Mouse (Mus musculus): Measurements from ENCODE around the gene Flt3l. TPM values are rescaled to one million over a fixed set of nuclear protein-coding genes. Genes with fewer than 3 reads are reported as not detected.

Flt3l gene
- total and polyA plus RNA-seq, 3 experiments: 5.5 to 59.1 (median 6.4) TPM

- Histone ChIP-seq H3K27me3 (ENCODE audit: control insufficient read depth, insufficient read depth, low read length) (no peaks in the 10 kb centered on the region), H3K9ac (ENCODE audit: low read depth, low read length) (peak overlapping the region; percentile 51), H3K4me3 (peak overlapping the region; percentile 22; the same call in 1 of the 2 replicates), H3K27ac (peak overlapping the region; percentile 83), H3K79me2 (replicated peaks; ENCODE audit: control insufficient read depth, insufficient read depth, low read length) (no peaks in the 10 kb centered on the region), H3K4me1 (ENCODE audit: control insufficient read depth, insufficient read depth, low read length) (peaks cover 6% of the 10 kb centered on the region), H3K36me3 (ENCODE audit: control insufficient read depth, insufficient read depth, low read length) (no peaks in the 10 kb centered on the region)
- intact Hi-C loops (cut with DNase I): loop anchor here (2.0 kb wide), 1 partner anchor 20 kb away; the partner anchor contains the start of gene Fcgrt
- peak; percentile 39 for TF ChIP-seq CTCF (IDR thresholded peaks at IDR 0.05)
- TF ChIP-seq EP300 (IDR thresholded peaks at IDR 0.05; ENCODE audit: insufficient read depth, low read depth, low read length): peak; percentile 62; the same call in 1 of the 2 replicates
- TF ChIP-seq POLR2A (IDR thresholded peaks at IDR 0.05; ENCODE audit: insufficient read depth, low read depth, low read length): no peak; the same call in none of the 2 replicates
- WGBS: 45% methylated on average over 25 of the region's 25 CpGs
- DNase-seq: peak; percentile 75 to 84
These were observed 53.6 kb downstream of the Flt3l start for GRCm38 (mm10) chr7:45082401-45083299.

- H3K27me3 ChIP-seq (ENCODE audit: control insufficient read depth, insufficient read depth, low read length): no peaks in the 10 kb centered on the region
- no peaks in the 10 kb centered on the region for H3K36me3 ChIP-seq (ENCODE audit: control insufficient read depth, insufficient read depth, low read length)
- H3K79me2 ChIP-seq (replicated peaks; ENCODE audit: control insufficient read depth, insufficient read depth, low read length): no peaks in the 10 kb centered on the region
- H3K9ac ChIP-seq (ENCODE audit: low read depth, low read length): no peak overlapping the region
- intact Hi-C loops (cut with DNase I): no loop called here
- no peak overlapping the region for H3K4me3 ChIP-seq
- 60% methylated on average over 5 of the region's 5 CpGs for WGBS
- peaks cover 6% of the 10 kb centered on the region for H3K4me1 ChIP-seq (ENCODE audit: control insufficient read depth, insufficient read depth, low read length)
- TF ChIP-seq CTCF (IDR thresholded peaks at IDR 0.05) (no peak), POLR2A (IDR thresholded peaks at IDR 0.05; ENCODE audit: insufficient read depth, low read depth, low read length) (no peak), EP300 (IDR thresholded peaks at IDR 0.05; ENCODE audit: insufficient read depth, low read depth, low read length) (no peak)
- DNase-seq: no peak
- H3K27ac ChIP-seq: peak overlapping the region; percentile 83
These were observed 55.2 kb downstream of the Flt3l start for GRCm38 (mm10) chr7:45081016-45081415.

- Histone ChIP-seq H3K27me3 (ENCODE audit: control insufficient read depth, insufficient read depth, low read length) (no peaks in the 10 kb centered on the region), H3K36me3 (ENCODE audit: control insufficient read depth, insufficient read depth, low read length) (no peaks in the 10 kb centered on the region), H3K79me2 (replicated peaks; ENCODE audit: control insufficient read depth, insufficient read depth, low read length) (no peaks in the 10 kb centered on the region), H3K9ac (ENCODE audit: low read depth, low read length) (no peak overlapping the region), H3K4me3 (no peak overlapping the region), H3K27ac (no peak overlapping the region; the same call in 1 of the 2 replicates), H3K4me1 (ENCODE audit: control insufficient read depth, insufficient read depth, low read length) (peaks cover 8% of the 10 kb centered on the region)
- peak; percentile 94 for TF ChIP-seq EP300 (IDR thresholded peaks at IDR 0.05; ENCODE audit: insufficient read depth, low read depth, low read length)
- 0 out of 2 replicates have a peak, but pooled peaks have one; percentile 18 for TF ChIP-seq POLR2A (IDR thresholded peaks at IDR 0.05; ENCODE audit: insufficient read depth, low read depth, low read length)
- TF ChIP-seq CTCF (IDR thresholded peaks at IDR 0.05): peak; percentile 95; the same call in 1 of the 2 replicates
- peak; percentile 89 to 97 for DNase-seq
- 1% methylated on average over 10 of the region's 10 CpGs for WGBS
- intact Hi-C loops (cut with DNase I): loop anchor here (1.0 kb wide), 2 partner anchors 56 to 118 kb away; partner anchors contain the start of genes Flt3l and Gm45713
These were observed 56.4 kb downstream of the Flt3l start for GRCm38 (mm10) chr7:45079856-45080255.

Small RNA genes lying within 50 kb of the gene (microRNA-seq; reads per million reads assigned to microRNA genes)
- 2,581 to 5,737 reads per million in 2 experiments for gene Mir150
- gene Mir5121: 10.0 to 10.1 reads per million in 2 experiments
- gene Mir7055: 0 reads per million in 2 experiments

Other genes with a start within 250 kb of the Flt3l start
Only the 30 nearest of the 33 such genes appear.
- gene Ap2a1, start 206.9 kb downstream of the Flt3l start, total RNA-seq (2021): 10 to 100 TPM; 63.3 to 67.6 TPM
- gene Ap2a1, start 206.9 kb downstream of the Flt3l start, polyA plus RNA-seq (2012; rRNA removed): 56.1 and 68.1 TPM in 2 replicates
- not detected for gene Tsks, start 193.2 kb downstream of the Flt3l start, total RNA-seq (2021)
- 0.26 and 1.5 TPM in 2 replicates for gene Tsks, start 193.2 kb downstream of the Flt3l start, polyA plus RNA-seq (2012; rRNA removed)
- gene Cpt1c, start 161.6 kb downstream of the Flt3l start, total RNA-seq (2021): 1 to 10 TPM; 1.5 to 2.1 TPM
- gene Cpt1c, start 161.6 kb downstream of the Flt3l start, polyA plus RNA-seq (2012; rRNA removed): 8.4 and 9.7 TPM in 2 replicates
- gene Prmt1, start 149.9 kb downstream of the Flt3l start, total RNA-seq (2021): 10 to 100 TPM; 85.4 to 98.0 TPM
- gene Prmt1, start 149.9 kb downstream of the Flt3l start, polyA plus RNA-seq (2012; rRNA removed): 96.7 and 139 TPM in 2 replicates
- 10 to 100 TPM; 24.4 to 26.0 TPM for gene Irf3, start 138.8 kb downstream of the Flt3l start, total RNA-seq (2021)
- 55.6 and 62.6 TPM in 2 replicates for gene Irf3, start 138.8 kb downstream of the Flt3l start, polyA plus RNA-seq (2012; rRNA removed)
- 10 to 100 TPM in 1 of 2 experiments, 1 to 10 TPM in 1; 9.5 to 11.5 TPM for gene Bcl2l12, start 137.7 kb downstream of the Flt3l start, total RNA-seq (2021)
- 16.8 and 19.2 TPM in 2 replicates for gene Bcl2l12, start 137.7 kb downstream of the Flt3l start, polyA plus RNA-seq (2012; rRNA removed)
- gene Scaf1, start 120.1 kb downstream of the Flt3l start, total RNA-seq (2021): 10 to 100 TPM; 45.5 to 46.6 TPM
- 33.9 and 36.0 TPM in 2 replicates for gene Scaf1, start 120.1 kb downstream of the Flt3l start, polyA plus RNA-seq (2012; rRNA removed)
- gene Rras, start 118.5 kb downstream of the Flt3l start, total RNA-seq (2021): 10 to 100 TPM; 40.9 to 44.3 TPM
- 107 and 114 TPM in 2 replicates for gene Rras, start 118.5 kb downstream of the Flt3l start, polyA plus RNA-seq (2012; rRNA removed)
- 10 to 100 TPM; 22.4 to 23.0 TPM for gene Prr12, start 83.6 kb downstream of the Flt3l start, total RNA-seq (2021)
- gene Prr12, start 83.6 kb downstream of the Flt3l start, polyA plus RNA-seq (2012; rRNA removed): 4.9 and 7.1 TPM in 2 replicates
- gene Nosip, start 74.0 kb downstream of the Flt3l start, total RNA-seq (2021): 10 to 100 TPM; 27.0 to 29.3 TPM
- gene Nosip, start 74.0 kb downstream of the Flt3l start, polyA plus RNA-seq (2012; rRNA removed): 41.7 and 43.6 TPM in 2 replicates
- 1 to 10 TPM; 5.5 to 6.2 TPM for gene Prrg2, start 73.8 kb downstream of the Flt3l start, total RNA-seq (2021)
- 19.8 and 23.6 TPM in 2 replicates for gene Prrg2, start 73.8 kb downstream of the Flt3l start, polyA plus RNA-seq (2012; rRNA removed)
- 10 to 100 TPM; 24.6 to 27.9 TPM for gene Rcn3, start 44.2 kb downstream of the Flt3l start, total RNA-seq (2021)
- gene Rcn3, start 44.2 kb downstream of the Flt3l start, polyA plus RNA-seq (2012; rRNA removed): 52.2 and 64.5 TPM in 2 replicates
- gene Fcgrt, start 32.6 kb downstream of the Flt3l start, total RNA-seq (2021): 10 to 100 TPM; 60.3 to 67.5 TPM
- 82.8 and 100 TPM in 2 replicates for gene Fcgrt, start 32.6 kb downstream of the Flt3l start, polyA plus RNA-seq (2012; rRNA removed)
- gene Rps11, start 12.0 kb downstream of the Flt3l start, total RNA-seq (2021): 100 to 1,000 TPM; 534 to 613 TPM
- 186 and 258 TPM in 2 replicates for gene Rps11, start 12.0 kb downstream of the Flt3l start, polyA plus RNA-seq (2012; rRNA removed)
- gene Rpl13a, start 7.7 kb downstream of the Flt3l start, total RNA-seq (2021): 100 to 1,000 TPM; 561 to 659 TPM
- gene Rpl13a, start 7.7 kb downstream of the Flt3l start, polyA plus RNA-seq (2012; rRNA removed): 915 and 1,061 TPM in 2 replicates
- under 1 TPM in 1 of 2 experiments, not detected in 1; 0.80 TPM for gene Gm45713, start 201 bp downstream of the Flt3l start, total RNA-seq (2021)
- 4.5 and 4.6 TPM in 2 replicates for gene Gm45713, start 201 bp downstream of the Flt3l start, polyA plus RNA-seq (2012; rRNA removed)
- 10 to 100 TPM; 33.8 to 36.7 TPM for gene Pih1d1, start 17.9 kb upstream of the Flt3l start, total RNA-seq (2021)
- 48.1 and 51.2 TPM in 2 replicates for gene Pih1d1, start 17.9 kb upstream of the Flt3l start, polyA plus RNA-seq (2012; rRNA removed)
- 10 to 100 TPM; 19.7 to 25.1 TPM for gene Aldh16a1, start 18.2 kb upstream of the Flt3l start, total RNA-seq (2021)
- 23.5 and 23.9 TPM in 2 replicates for gene Aldh16a1, start 18.2 kb upstream of the Flt3l start, polyA plus RNA-seq (2012; rRNA removed)
- gene Slc17a7, start 27.5 kb upstream of the Flt3l start, total RNA-seq (2021): 10 to 100 TPM; 18.3 to 24.3 TPM
- 29.1 and 36.8 TPM in 2 replicates for gene Slc17a7, start 27.5 kb upstream of the Flt3l start, polyA plus RNA-seq (2012; rRNA removed)
- gene Gfy, start 43.1 kb upstream of the Flt3l start, total RNA-seq (2021): not detected
- gene Gfy, start 43.1 kb upstream of the Flt3l start, polyA plus RNA-seq (2012; rRNA removed): not detected in 2 replicates
- not detected for gene Pth2, start 44.6 kb upstream of the Flt3l start, total RNA-seq (2021)
- not detected in 2 replicates for gene Pth2, start 44.6 kb upstream of the Flt3l start, polyA plus RNA-seq (2012; rRNA removed)
- gene Ccdc155, start 68.5 kb upstream of the Flt3l start, total RNA-seq (2021): not detected
- gene Ccdc155, start 68.5 kb upstream of the Flt3l start, polyA plus RNA-seq (2012; rRNA removed): 0.06 and 0.12 TPM in 2 replicates
- gene Dkkl1, start 75.7 kb upstream of the Flt3l start, total RNA-seq (2021): not detected
- 0.37 and 0.73 TPM in 2 replicates for gene Dkkl1, start 75.7 kb upstream of the Flt3l start, polyA plus RNA-seq (2012; rRNA removed)
- gene Tead2, start 79.3 kb upstream of the Flt3l start, total RNA-seq (2021): 10 to 100 TPM in 1 of 2 experiments, 1 to 10 TPM in 1; 6.2 to 10.8 TPM
- 13.1 and 14.0 TPM in 2 replicates for gene Tead2, start 79.3 kb upstream of the Flt3l start, polyA plus RNA-seq (2012; rRNA removed)
- 1 to 10 TPM; 3.1 to 4.3 TPM for gene Cd37, start 102.7 kb upstream of the Flt3l start, total RNA-seq (2021)
- 10.0 and 21.2 TPM in 2 replicates for gene Cd37, start 102.7 kb upstream of the Flt3l start, polyA plus RNA-seq (2012; rRNA removed)
- not detected for gene Slc6a16, start 104.7 kb upstream of the Flt3l start, total RNA-seq (2021)
- gene Slc6a16, start 104.7 kb upstream of the Flt3l start, polyA plus RNA-seq (2012; rRNA removed): 0.15 TPM in 1 of 2 replicates, not detected in the other
- gene Slc6a21, start 141.1 kb upstream of the Flt3l start, total RNA-seq (2021): not detected
- gene Slc6a21, start 141.1 kb upstream of the Flt3l start, polyA plus RNA-seq (2012; rRNA removed): 0.38 and 0.55 TPM in 2 replicates
- gene Trpm4, start 197.3 kb upstream of the Flt3l start, total RNA-seq (2021): 10 to 100 TPM; 21.0 to 21.4 TPM
- 38.7 and 40.9 TPM in 2 replicates for gene Trpm4, start 197.3 kb upstream of the Flt3l start, polyA plus RNA-seq (2012; rRNA removed)
- gene Hrc, start 198.9 kb upstream of the Flt3l start, total RNA-seq (2021): 1,000 to 10,000 TPM in 1 of 2 experiments, 100 to 1,000 TPM in 1; 863 to 1,007 TPM
- gene Hrc, start 198.9 kb upstream of the Flt3l start, polyA plus RNA-seq (2012; rRNA removed): 383 and 578 TPM in 2 replicates
- gene Ppfia3, start 230.6 kb upstream of the Flt3l start, total RNA-seq (2021): under 1 TPM; 0.11 to 0.26 TPM
- 0.09 and 0.14 TPM in 2 replicates for gene Ppfia3, start 230.6 kb upstream of the Flt3l start, polyA plus RNA-seq (2012; rRNA removed)